In the genomic region with DNA sequence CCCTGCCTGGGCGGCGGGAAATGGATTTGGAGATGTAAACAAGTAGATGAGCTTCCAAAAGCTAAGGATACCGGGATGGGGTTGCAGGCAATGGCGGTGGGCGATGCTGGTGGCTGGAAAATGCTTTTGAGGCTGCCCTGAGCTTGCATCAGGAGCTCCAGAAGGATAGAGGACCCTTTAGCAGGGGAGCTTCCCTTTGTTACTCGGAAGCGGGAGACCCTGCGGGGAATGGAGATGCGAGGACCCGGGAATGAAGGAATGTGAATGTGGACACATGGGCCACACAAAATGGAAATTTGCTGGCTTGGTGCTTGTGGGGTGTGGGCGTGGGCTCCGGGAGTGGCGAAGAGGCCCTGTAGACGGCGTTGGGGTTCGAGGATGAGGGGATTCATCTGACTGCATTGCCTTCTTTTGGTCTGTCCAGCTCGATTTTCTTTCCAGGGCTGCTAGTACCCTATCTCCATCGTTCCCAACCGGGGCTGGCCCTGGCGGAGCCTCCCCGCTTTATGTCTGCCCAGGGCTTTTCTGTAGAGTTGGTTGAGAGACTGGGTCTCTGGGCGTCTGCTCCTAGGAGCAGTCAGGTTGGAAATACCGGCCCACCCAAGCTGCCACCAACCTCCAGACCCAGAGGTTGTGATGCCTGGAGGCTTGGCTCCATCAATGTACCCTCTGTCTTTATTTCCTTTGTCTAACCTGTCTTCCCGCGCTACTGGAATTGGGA, we compare ENCODE assay signal across 7 mouse cellular contexts. TPM values are rescaled to one million over a fixed set of nuclear protein-coding genes. Genes with fewer than 3 reads are reported as not detected.
A peak's percentile ranks its signal among the peaks of the same experiment; 100 is the strongest.
DNase-seq lines count a peak whose midpoint lies in the region; ATAC-seq and TF ChIP-seq lines count a peak whose summit lies in the region.

No protein-coding gene starts in this region.

- DNase-seq in lung, postnatal 36 days, result no peak
- peak; percentile 45 for DNase-seq in limb, embryonic 10.5 days (ENCODE audit: low spot score)
- no peak for DNase-seq in adrenal gland, postnatal 4 days (ENCODE audit: low spot score in 2 of 2)
- DNase-seq in cerebellum, adult 11 months, result no peak

- no peaks in the 10 kb centered on the region for H3K9me3 ChIP-seq in lung, embryonic 16.5 days (ENCODE audit: control insufficient read depth, low read length)
- no peaks in the 10 kb centered on the region for H3K9me3 ChIP-seq in forebrain, embryonic 13.5 days (replicated peaks)
- no peaks in the 10 kb centered on the region for H3K9me3 ChIP-seq in limb, embryonic 10.5 days (replicated peaks)

- no peaks in the 10 kb centered on the region for H3K36me3 ChIP-seq in lung, embryonic 16.5 days (ENCODE audit: control insufficient read depth, insufficient read depth, low read length)
- peaks cover 8% of the 10 kb centered on the region; the same call in 1 of the 2 replicates for H3K36me3 ChIP-seq in forebrain, embryonic 13.5 days (ENCODE audit: poor library complexity, severe bottlenecking)
- H3K36me3 ChIP-seq in limb, embryonic 10.5 days, result peaks cover 21% of the 10 kb centered on the region
- no peaks in the 10 kb centered on the region for H3K36me3 ChIP-seq in small intestine, adult 2 months (ENCODE audit: control insufficient read depth, insufficient read depth, low read length)

- TF ChIP-seq CTCF in small intestine, adult 2 months (IDR thresholded peaks at IDR 0.05; ENCODE audit: extremely low read depth, insufficient read length, insufficient replicate concordance, low read depth, low read length), result no peak

- ATAC-seq in lung, embryonic 16.5 days (ENCODE audit: low read depth), result peak; percentile 10; the same call in 1 of the 2 replicates
- ATAC-seq in forebrain, embryonic 13.5 days, result peak; percentile 31

- H3K9ac ChIP-seq in lung, embryonic 16.5 days (ENCODE audit: low read length), result peak overlapping the region; percentile 70
- peak overlapping the region; percentile 87 for H3K9ac ChIP-seq in forebrain, embryonic 13.5 days

- WGBS in lung, embryonic 16.5 days, result 3% methylated on average over 25 of the region's 25 CpGs
- WGBS in forebrain, embryonic 13.5 days, result 2% methylated on average over 25 of the region's 25 CpGs
- 6% methylated on average over 25 of the region's 25 CpGs for WGBS in limb, embryonic 10.5 days
- 20% methylated on average over 25 of the region's 25 CpGs for WGBS in small intestine, adult 2 months

- no peak for TF ChIP-seq POLR2A in small intestine, adult 2 months (IDR thresholded peaks at IDR 0.05; ENCODE audit: low read depth, low read length)

- H3K4me1 ChIP-seq in lung, embryonic 16.5 days (replicated peaks; ENCODE audit: control insufficient read depth, insufficient read depth, low read length), result peaks cover 8% of the 10 kb centered on the region; the same call in 1 of the 2 replicates
- peaks cover 36% of the 10 kb centered on the region for H3K4me1 ChIP-seq in forebrain, embryonic 13.5 days
- H3K4me1 ChIP-seq in limb, embryonic 10.5 days, result peaks cover 40% of the 10 kb centered on the region
- H3K4me1 ChIP-seq in small intestine, adult 2 months (ENCODE audit: control insufficient read depth, insufficient read depth, insufficient read length, low read length), result no peaks in the 10 kb centered on the region

- H3K4me2 ChIP-seq in lung, embryonic 16.5 days (ENCODE audit: low read depth, low read length), result peak overlapping the region; percentile 96
- peak overlapping the region; percentile 83 for H3K4me2 ChIP-seq in forebrain, embryonic 13.5 days

- no peak overlapping the region for H3K27ac ChIP-seq in lung, embryonic 16.5 days (ENCODE audit: low read length)
- peak overlapping the region; percentile 83 for H3K27ac ChIP-seq in forebrain, embryonic 13.5 days
- H3K27ac ChIP-seq in limb, embryonic 10.5 days, result peak overlapping the region; percentile 90
- no peak overlapping the region for H3K27ac ChIP-seq in small intestine, adult 2 months (ENCODE audit: insufficient read depth, low read depth, low read length)

- peaks cover 12% of the 10 kb centered on the region; the same call in 1 of the 2 replicates for H3K27me3 ChIP-seq in lung, embryonic 16.5 days (ENCODE audit: control insufficient read depth, insufficient read depth, low read depth, low read length)
- H3K27me3 ChIP-seq in forebrain, embryonic 13.5 days, result no peaks in the 10 kb centered on the region
- H3K27me3 ChIP-seq in limb, embryonic 10.5 days (ENCODE audit: low read depth, poor library complexity, severe bottlenecking), result peaks cover 18% of the 10 kb centered on the region; the same call in 1 of the 2 replicates
- H3K27me3 ChIP-seq in small intestine, adult 2 months (ENCODE audit: control insufficient read depth, insufficient read depth, low read length), result peaks cover 10% of the 10 kb centered on the region

- peak overlapping the region; percentile 64 for H3K4me3 ChIP-seq in lung, embryonic 16.5 days (ENCODE audit: low read length)
- peak overlapping the region; percentile 78 for H3K4me3 ChIP-seq in forebrain, embryonic 13.5 days
- H3K4me3 ChIP-seq in limb, embryonic 10.5 days, result peak overlapping the region; percentile 75
- peak overlapping the region; percentile 60 for H3K4me3 ChIP-seq in small intestine, adult 2 months (ENCODE audit: low read depth, low read length)

RNA-seq across cellular contexts. Expression of gene Fxyd6, which starts 0.8 kb away (rescaled TPM):
- 32.7 and 36.5 TPM in 2 replicates for polyA plus RNA-seq in lung, embryonic 16.5 days (2015; fragmentation: Nextera tagmentation; extraction: Ambion mirVana)
- polyA plus RNA-seq in forebrain, embryonic 13.5 days (2015; fragmentation: Nextera tagmentation; extraction: Ambion mirVana), result 291 and 322 TPM in 2 replicates
- polyA plus RNA-seq in limb, embryonic 10.5 days (2016; fragmentation: Nextera tagmentation; extraction: Ambion mirVana), result 97.6 and 110 TPM in 2 replicates
- 18.9 and 20.6 TPM in 2 replicates for polyA plus RNA-seq in small intestine, adult 2 months (2012; rRNA removed)
- total RNA-seq in adrenal gland, postnatal 4 days (2021), result 100 to 1,000 TPM; 123 to 137 TPM

RNA-seq across cellular contexts. Expression of gene Fxyd2, which starts 28.7 kb away (rescaled TPM):
- 2.3 and 2.5 TPM in 2 replicates for polyA plus RNA-seq in lung, embryonic 16.5 days (2015; fragmentation: Nextera tagmentation; extraction: Ambion mirVana)
- 3.0 and 5.6 TPM in 2 replicates for polyA plus RNA-seq in forebrain, embryonic 13.5 days (2015; fragmentation: Nextera tagmentation; extraction: Ambion mirVana)
- 0.69 and 0.84 TPM in 2 replicates for polyA plus RNA-seq in limb, embryonic 10.5 days (2016; fragmentation: Nextera tagmentation; extraction: Ambion mirVana)
- 2.3 and 4.6 TPM in 2 replicates for polyA plus RNA-seq in small intestine, adult 2 months (2012; rRNA removed)
- total RNA-seq in adrenal gland, postnatal 4 days (2021), result 100 to 1,000 TPM in 1 of 2 experiments, 1 to 10 TPM in 1; 8.6 to 119 TPM

RNA-seq across cellular contexts. Expression of gene Tmprss13, which starts 51.9 kb away (rescaled TPM):
- 0.36 and 0.39 TPM in 2 replicates for polyA plus RNA-seq in lung, embryonic 16.5 days (2015; fragmentation: Nextera tagmentation; extraction: Ambion mirVana)
- not detected in 2 replicates for polyA plus RNA-seq in forebrain, embryonic 13.5 days (2015; fragmentation: Nextera tagmentation; extraction: Ambion mirVana)
- 0.51 and 0.95 TPM in 2 replicates for polyA plus RNA-seq in limb, embryonic 10.5 days (2016; fragmentation: Nextera tagmentation; extraction: Ambion mirVana)
- polyA plus RNA-seq in small intestine, adult 2 months (2012; rRNA removed), result 0.04 and 0.14 TPM in 2 replicates
- under 1 TPM; 0.17 to 0.28 TPM for total RNA-seq in adrenal gland, postnatal 4 days (2021)

RNA-seq across cellular contexts. Expression of gene Dscaml1, which starts 55.7 kb away (rescaled TPM):
- 0.18 and 0.24 TPM in 2 replicates for polyA plus RNA-seq in lung, embryonic 16.5 days (2015; fragmentation: Nextera tagmentation; extraction: Ambion mirVana)
- polyA plus RNA-seq in forebrain, embryonic 13.5 days (2015; fragmentation: Nextera tagmentation; extraction: Ambion mirVana), result 9.6 and 13.6 TPM in 2 replicates
- polyA plus RNA-seq in limb, embryonic 10.5 days (2016; fragmentation: Nextera tagmentation; extraction: Ambion mirVana), result 0.15 and 0.30 TPM in 2 replicates
- polyA plus RNA-seq in small intestine, adult 2 months (2012; rRNA removed), result 0.48 and 0.62 TPM in 2 replicates
- 1 to 10 TPM; 2.3 to 2.5 TPM for total RNA-seq in adrenal gland, postnatal 4 days (2021)

Comparison
In these comparisons a context has a peak if more than half of its experiments do, and no peak if none do; other contexts are left out.
1. H3K27ac ChIP-seq: peak in forebrain, embryonic 13.5 days (single experiment) and limb, embryonic 10.5 days (single experiment); none in lung, embryonic 16.5 days (single experiment) and small intestine, adult 2 months (single experiment).
2. Peak in every context shown above with its lines, with median percentiles within 50 percentile points of each other: H3K4me3 ChIP-seq.